Mouse (Mus musculus): ENCODE results near the gene Nlgn2. TPM values are rescaled to one million over a fixed set of nuclear protein-coding genes. Genes with fewer than 3 reads are reported as not detected.
A peak's percentile ranks its signal among the peaks of the same experiment; 100 is the strongest.

The Nlgn2 gene
- polyA plus RNA-seq, 1 experiment from 2014 or later = 2.6 TPM

DNA sequence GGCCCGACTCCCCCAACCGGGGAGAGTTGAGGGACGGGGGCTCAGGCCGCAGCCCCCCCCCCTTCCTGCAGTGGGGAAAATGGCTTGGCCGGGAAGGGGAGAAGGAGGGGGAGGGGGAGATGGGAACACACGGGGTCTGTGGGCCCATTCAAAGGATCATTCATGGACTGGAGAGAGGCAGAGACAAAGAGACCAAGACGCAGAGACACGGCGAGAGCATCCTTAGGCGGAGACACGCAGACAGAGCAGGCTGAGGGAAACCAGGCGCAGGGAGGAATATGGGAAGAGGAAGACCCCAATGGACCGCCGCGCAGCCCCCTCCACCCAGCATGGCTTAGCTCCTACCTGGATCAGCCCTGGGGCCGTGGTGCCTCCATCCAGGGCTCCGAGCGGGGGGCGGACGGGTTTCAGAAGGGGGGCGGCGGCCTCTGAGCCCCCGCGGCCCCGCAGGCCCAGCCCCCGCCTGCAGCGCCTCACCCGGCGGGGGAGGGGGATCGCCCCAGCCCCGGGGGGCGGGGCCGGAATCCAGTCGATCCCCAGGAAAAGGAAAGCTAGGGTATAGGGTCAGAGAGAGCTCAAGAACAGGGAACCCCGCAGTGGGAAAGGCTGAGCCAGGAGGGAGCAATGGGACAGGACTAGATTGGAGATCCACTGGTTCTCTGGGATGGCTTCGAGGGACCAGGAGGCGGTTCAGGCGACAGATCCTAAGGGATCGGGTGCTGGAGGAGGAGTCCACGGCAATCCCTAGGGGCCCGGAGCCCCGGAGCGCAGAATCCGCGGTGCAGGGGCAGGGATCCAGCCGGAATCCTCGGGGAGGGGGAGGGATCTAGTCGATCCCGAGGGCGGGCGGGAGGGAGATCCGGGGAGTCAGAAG, 644 bp downstream of the Nlgn2 start:
- no peak for ATAC-seq (ENCODE audit: insufficient number of reproducible peaks, insufficient read depth, low FRiP score, low read depth)
- Histone ChIP-seq H3K4me2 (ENCODE audit: low read length) (peak overlapping the region; percentile 89), H3K27ac (replicated peaks in 1 of 2; ENCODE audit: control insufficient read depth in 1 of 2, insufficient read depth in 1 of 2, low read depth in 2 of 2, low read length in 2 of 2) (peak overlapping the region in 1 of 2 experiments; percentile 58; a peak in 2 of 4 replicates), H3K36me3 (ENCODE audit: control insufficient read depth, insufficient read depth, low read length) (no peaks in the 10 kb centered on the region), H3K27me3 (ENCODE audit: control insufficient read depth, insufficient read depth, low read length) (peaks cover 44% of the 10 kb centered on the region), H3K4me1 (ENCODE audit: control insufficient read depth in 2 of 2, insufficient read depth in 2 of 2, low read length in 2 of 2) (peaks cover 3 to 24% of the 10 kb centered on the region in 2 experiments; a peak in 3 of 4 replicates), H3K9ac (ENCODE audit: low read length) (peak overlapping the region; percentile 76), H3K9me3 (ENCODE audit: control insufficient read depth, low read length) (no peaks in the 10 kb centered on the region), H3K4me3 (ENCODE audit: control insufficient read depth in 1 of 2, insufficient read depth in 1 of 2, low read depth in 1 of 2, low read length in 2 of 2) (peak overlapping the region; percentile 67 to 73)
- WGBS = under 1% methylated on average over 51 of the region's 52 CpGs

DNA sequence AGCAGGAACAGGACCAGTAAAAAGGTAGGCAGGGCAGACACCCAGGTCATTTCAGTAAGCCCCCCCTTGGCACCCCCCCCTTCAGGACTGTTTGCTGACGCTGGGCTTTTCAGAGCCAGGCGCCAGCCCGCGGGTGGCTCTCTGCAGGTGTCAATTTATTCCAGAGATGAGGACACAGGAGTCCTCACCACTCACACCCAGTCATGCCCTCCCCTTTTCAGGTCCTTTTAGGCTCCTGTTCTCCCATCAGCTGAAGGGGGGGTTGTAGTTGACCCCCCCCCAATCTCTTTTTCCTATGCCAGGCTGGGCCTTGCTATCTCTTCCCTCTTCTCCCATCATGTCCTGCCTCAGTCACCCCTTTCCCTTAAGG, 1.6 kb downstream of the Nlgn2 start:
- H3K9me3 ChIP-seq (ENCODE audit: control insufficient read depth, low read length) = no peaks in the 10 kb centered on the region
- H3K36me3 ChIP-seq (ENCODE audit: control insufficient read depth, insufficient read depth, low read length) = no peaks in the 10 kb centered on the region
- peaks cover 44% of the 10 kb centered on the region for H3K27me3 ChIP-seq (ENCODE audit: control insufficient read depth, insufficient read depth, low read length)
- peak overlapping the region; percentile 89; the same call in 1 of the 2 replicates for H3K4me2 ChIP-seq (ENCODE audit: low read length)
- no peak for ATAC-seq (ENCODE audit: insufficient number of reproducible peaks, insufficient read depth, low FRiP score, low read depth)
- 20% methylated on average over 4 of the region's 4 CpGs for WGBS
- H3K4me3 ChIP-seq (ENCODE audit: control insufficient read depth in 1 of 2, insufficient read depth in 1 of 2, low read depth in 1 of 2, low read length in 2 of 2) = peak overlapping the region in 1 of 2 experiments; percentile 67; a peak in 1 of 4 replicates
- no peak overlapping the region; the same call in 1 of the 2 replicates for H3K9ac ChIP-seq (ENCODE audit: low read length)
- no peak overlapping the region for H3K27ac ChIP-seq (replicated peaks in 1 of 2; ENCODE audit: control insufficient read depth in 1 of 2, insufficient read depth in 1 of 2, low read depth in 2 of 2, low read length in 2 of 2)
- peaks cover 3 to 24% of the 10 kb centered on the region in 2 experiments; a peak in 3 of 4 replicates for H3K4me1 ChIP-seq (ENCODE audit: control insufficient read depth in 2 of 2, insufficient read depth in 2 of 2, low read length in 2 of 2)

DNA sequence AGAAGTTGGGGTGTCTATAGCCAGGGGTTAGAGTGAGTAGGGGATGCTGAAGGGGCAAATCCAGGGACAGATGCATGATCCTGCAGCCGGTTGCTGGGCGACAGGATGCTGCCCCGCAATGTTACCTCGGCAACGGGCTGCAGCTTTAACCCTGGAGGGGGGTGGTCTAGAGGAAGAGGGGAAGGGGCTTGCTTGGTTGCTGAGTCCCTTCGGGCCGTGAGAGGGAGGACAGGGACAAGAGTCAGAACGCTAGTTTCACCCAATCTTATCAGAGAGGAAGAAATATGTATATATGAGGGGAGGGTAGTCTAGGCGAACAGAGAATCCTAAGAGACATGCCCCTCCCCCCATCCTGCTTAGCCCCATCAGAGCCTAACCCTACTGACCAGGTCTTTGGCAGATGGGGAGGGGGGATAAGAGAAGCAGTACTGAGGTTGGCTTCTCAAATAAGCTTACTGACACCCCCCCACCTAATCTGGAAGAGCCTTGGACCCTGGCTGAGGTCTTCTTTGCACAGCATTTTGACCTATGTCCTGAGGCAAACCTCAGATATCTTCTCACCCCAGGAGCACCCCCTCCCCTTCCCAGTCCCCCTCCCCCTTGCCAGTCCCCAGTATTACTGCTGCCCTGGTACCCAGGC, 2.1 kb downstream of the Nlgn2 start:
- WGBS = 18% methylated on average over 9 of the region's 9 CpGs
- peaks cover 3 to 24% of the 10 kb centered on the region in 2 experiments; a peak in 3 of 4 replicates for H3K4me1 ChIP-seq (ENCODE audit: control insufficient read depth in 2 of 2, insufficient read depth in 2 of 2, low read length in 2 of 2)
- peaks cover 44% of the 10 kb centered on the region for H3K27me3 ChIP-seq (ENCODE audit: control insufficient read depth, insufficient read depth, low read length)
- H3K27ac ChIP-seq (replicated peaks in 1 of 2; ENCODE audit: control insufficient read depth in 1 of 2, insufficient read depth in 1 of 2, low read depth in 2 of 2, low read length in 2 of 2) = no peak overlapping the region
- no peak overlapping the region; a peak in 1 of 4 replicates for H3K4me3 ChIP-seq (ENCODE audit: control insufficient read depth in 1 of 2, insufficient read depth in 1 of 2, low read depth in 1 of 2, low read length in 2 of 2)
- ATAC-seq (ENCODE audit: insufficient number of reproducible peaks, insufficient read depth, low FRiP score, low read depth) = no peak
- no peak overlapping the region; the same call in 1 of the 2 replicates for H3K9ac ChIP-seq (ENCODE audit: low read length)
- 0 out of 2 replicates have a peak overlapping the region, but pooled peaks have one; percentile 89 for H3K4me2 ChIP-seq (ENCODE audit: low read length)
- no peaks in the 10 kb centered on the region for H3K9me3 ChIP-seq (ENCODE audit: control insufficient read depth, low read length)
- no peaks in the 10 kb centered on the region for H3K36me3 ChIP-seq (ENCODE audit: control insufficient read depth, insufficient read depth, low read length)

DNA sequence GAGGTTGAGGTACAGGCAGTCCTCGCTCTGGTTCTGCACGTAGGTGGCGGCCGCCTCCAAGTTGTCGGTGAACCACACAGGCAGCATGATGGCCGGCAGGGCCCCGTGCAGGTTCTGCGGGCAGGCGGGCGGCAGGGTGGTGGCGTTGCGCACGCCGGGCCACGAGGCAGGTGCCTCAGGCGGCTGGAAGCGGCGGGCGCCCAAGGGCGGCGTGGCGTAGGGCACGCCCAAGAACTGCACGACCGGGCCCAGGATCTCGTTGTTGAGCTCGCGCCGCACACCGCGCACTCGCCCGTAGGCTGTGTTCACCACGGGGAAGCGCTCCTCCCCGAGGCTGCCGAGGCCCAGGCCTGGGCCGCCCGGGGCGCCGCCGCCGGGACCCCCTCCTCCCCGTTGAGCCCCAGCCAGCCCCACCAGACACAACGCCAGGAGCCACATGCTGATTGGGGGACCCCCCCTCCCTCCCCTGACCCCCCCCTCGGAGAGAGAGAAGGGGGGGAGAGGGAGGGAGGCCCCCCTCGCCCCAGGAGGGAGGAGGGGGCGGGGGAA, 3.5 kb downstream of the Nlgn2 start:
- Histone ChIP-seq H3K27me3 (ENCODE audit: control insufficient read depth, insufficient read depth, low read length) (peaks cover 44% of the 10 kb centered on the region), H3K27ac (replicated peaks in 1 of 2; ENCODE audit: control insufficient read depth in 1 of 2, insufficient read depth in 1 of 2, low read depth in 2 of 2, low read length in 2 of 2) (no peak overlapping the region), H3K9me3 (ENCODE audit: control insufficient read depth, low read length) (no peaks in the 10 kb centered on the region), H3K4me3 (ENCODE audit: control insufficient read depth in 1 of 2, insufficient read depth in 1 of 2, low read depth in 1 of 2, low read length in 2 of 2) (peak overlapping the region; percentile 34 to 40), H3K4me2 (ENCODE audit: low read length) (peak overlapping the region; percentile 86), H3K4me1 (ENCODE audit: control insufficient read depth in 2 of 2, insufficient read depth in 2 of 2, low read length in 2 of 2) (peaks cover 3 to 22% of the 10 kb centered on the region in 2 experiments; a peak in 3 of 4 replicates), H3K9ac (ENCODE audit: low read length) (peak overlapping the region; percentile 73), H3K36me3 (ENCODE audit: control insufficient read depth, insufficient read depth, low read length) (no peaks in the 10 kb centered on the region)
- ATAC-seq (ENCODE audit: insufficient number of reproducible peaks, insufficient read depth, low FRiP score, low read depth) = no peak
- 6% methylated on average over 39 of the region's 48 CpGs for WGBS

DNA sequence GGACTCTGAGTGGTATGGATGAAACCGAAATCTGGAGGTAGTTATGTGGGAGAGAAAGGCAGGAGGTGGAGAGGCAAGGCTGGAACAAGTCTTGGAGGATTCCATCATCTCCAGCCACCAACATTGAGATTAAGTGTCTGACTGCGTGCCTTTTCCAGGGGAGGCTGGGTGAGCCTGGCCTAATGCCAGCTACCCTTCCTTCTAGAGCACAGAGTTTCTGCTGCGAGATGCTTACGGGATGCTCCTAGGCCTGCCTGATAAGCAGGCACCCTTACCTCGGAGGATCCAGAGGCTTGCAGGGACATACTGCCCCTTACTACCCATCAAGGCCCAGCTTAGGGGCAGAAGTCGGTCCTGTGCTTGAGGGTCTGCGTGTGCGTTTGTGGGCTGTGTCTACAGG, 4.0 kb downstream of the Nlgn2 start:
- Histone ChIP-seq H3K4me2 (ENCODE audit: low read length) (peak overlapping the region; percentile 86), H3K27ac (replicated peaks in 1 of 2; ENCODE audit: control insufficient read depth in 1 of 2, insufficient read depth in 1 of 2, low read depth in 2 of 2, low read length in 2 of 2) (no peak overlapping the region), H3K27me3 (ENCODE audit: control insufficient read depth, insufficient read depth, low read length) (peaks cover 44% of the 10 kb centered on the region), H3K4me1 (ENCODE audit: control insufficient read depth in 2 of 2, insufficient read depth in 2 of 2, low read length in 2 of 2) (peaks cover 3 to 18% of the 10 kb centered on the region in 2 experiments; a peak in 2 of 4 replicates), H3K9me3 (ENCODE audit: control insufficient read depth, low read length) (no peaks in the 10 kb centered on the region), H3K36me3 (ENCODE audit: control insufficient read depth, insufficient read depth, low read length) (no peaks in the 10 kb centered on the region), H3K9ac (ENCODE audit: low read length) (peak overlapping the region; percentile 73), H3K4me3 (ENCODE audit: control insufficient read depth in 1 of 2, insufficient read depth in 1 of 2, low read depth in 1 of 2, low read length in 2 of 2) (peak overlapping the region; percentile 34 to 40)
- WGBS = 41% methylated on average over 8 of the region's 8 CpGs
- ATAC-seq (ENCODE audit: insufficient number of reproducible peaks, insufficient read depth, low FRiP score, low read depth) = no peak

DNA sequence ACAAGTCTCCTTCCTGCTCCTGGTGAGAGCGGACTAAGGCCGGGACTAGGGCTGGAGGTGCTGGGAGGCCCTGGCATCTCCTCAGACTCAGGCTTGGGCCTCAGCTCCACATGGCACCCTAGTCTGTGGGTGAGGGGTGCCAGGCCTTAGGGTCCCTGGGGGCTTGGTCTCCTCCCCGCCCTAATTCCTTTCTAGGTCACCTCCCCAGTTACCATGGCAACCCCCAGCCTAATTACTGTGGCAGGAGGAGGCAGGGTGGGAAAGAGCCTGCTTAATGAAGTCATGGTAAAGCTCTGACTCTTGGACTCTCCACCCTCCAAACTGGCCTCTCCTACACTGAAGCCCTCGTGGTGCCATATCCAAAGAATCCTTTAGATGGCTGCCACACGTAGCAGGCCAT, 8.8 kb downstream of the Nlgn2 start:
- Histone ChIP-seq H3K9me3 (ENCODE audit: control insufficient read depth, low read length) (no peaks in the 10 kb centered on the region), H3K9ac (ENCODE audit: low read length) (no peak overlapping the region), H3K4me2 (ENCODE audit: low read length) (no peak overlapping the region), H3K4me3 (ENCODE audit: control insufficient read depth in 1 of 2, insufficient read depth in 1 of 2, low read depth in 1 of 2, low read length in 2 of 2) (no peak overlapping the region), H3K27ac (replicated peaks in 1 of 2; ENCODE audit: control insufficient read depth in 1 of 2, insufficient read depth in 1 of 2, low read depth in 2 of 2, low read length in 2 of 2) (no peak overlapping the region), H3K27me3 (ENCODE audit: control insufficient read depth, insufficient read depth, low read length) (peaks cover 13% of the 10 kb centered on the region; the same call in 1 of the 2 replicates), H3K36me3 (ENCODE audit: control insufficient read depth, insufficient read depth, low read length) (peaks cover 24% of the 10 kb centered on the region), H3K4me1 (ENCODE audit: control insufficient read depth in 2 of 2, insufficient read depth in 2 of 2, low read length in 2 of 2) (peaks cover 0 to 5% of the 10 kb centered on the region in 2 experiments; a peak in 2 of 4 replicates)
- WGBS = 78% methylated on average over 5 of the region's 5 CpGs
- no peak for ATAC-seq (ENCODE audit: insufficient number of reproducible peaks, insufficient read depth, low FRiP score, low read depth)

DNA sequence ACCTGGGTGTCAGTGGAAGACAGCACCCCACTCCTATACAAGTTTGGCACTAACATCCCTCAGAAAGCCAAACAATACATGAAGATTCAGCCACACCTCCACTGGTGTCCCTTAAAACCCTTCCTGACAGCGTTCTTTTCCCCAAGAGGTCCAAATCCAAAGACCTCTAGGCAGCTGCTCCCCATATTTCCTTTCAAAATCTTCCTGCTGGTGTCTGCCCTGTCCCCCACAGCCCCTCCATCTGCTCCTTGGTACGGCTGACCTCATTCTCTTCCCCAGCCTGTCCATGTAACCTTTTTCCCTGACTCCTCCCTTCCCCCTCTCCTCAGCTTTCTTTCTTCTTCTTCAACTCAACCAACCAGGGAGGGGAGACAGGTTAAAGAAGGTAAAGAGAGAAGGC, 14.1 kb downstream of the Nlgn2 start:
- no peak overlapping the region for H3K9ac ChIP-seq (ENCODE audit: low read length)
- no peak overlapping the region for H3K4me2 ChIP-seq (ENCODE audit: low read length)
- H3K4me1 ChIP-seq (ENCODE audit: control insufficient read depth in 2 of 2, insufficient read depth in 2 of 2, low read length in 2 of 2) = no peaks in the 10 kb centered on the region
- peaks cover 24% of the 10 kb centered on the region for H3K36me3 ChIP-seq (ENCODE audit: control insufficient read depth, insufficient read depth, low read length)
- WGBS = 71% methylated on average over 2 of the region's 2 CpGs
- H3K27me3 ChIP-seq (ENCODE audit: control insufficient read depth, insufficient read depth, low read length) = no peaks in the 10 kb centered on the region
- H3K9me3 ChIP-seq (ENCODE audit: control insufficient read depth, low read length) = no peaks in the 10 kb centered on the region
- H3K4me3 ChIP-seq (ENCODE audit: control insufficient read depth in 1 of 2, insufficient read depth in 1 of 2, low read depth in 1 of 2, low read length in 2 of 2) = no peak overlapping the region
- no peak overlapping the region for H3K27ac ChIP-seq (replicated peaks in 1 of 2; ENCODE audit: control insufficient read depth in 1 of 2, insufficient read depth in 1 of 2, low read depth in 2 of 2, low read length in 2 of 2)
- no peak for ATAC-seq (ENCODE audit: insufficient number of reproducible peaks, insufficient read depth, low FRiP score, low read depth)
